ENCODE assay signal across 13 mouse cellular contexts in genomic region chr7:101772687-101773086, GRCm38 (mm10). TPM values are rescaled to one million over a fixed set of nuclear protein-coding genes. Genes with fewer than 3 reads are reported as not detected.
A peak's percentile ranks its signal among the peaks of the same experiment; 100 is the strongest.
DNase-seq lines count a peak whose midpoint lies in the region; ATAC-seq and TF ChIP-seq lines count a peak whose summit lies in the region.
"Had no signal": no experiment of that assay in that cellular context is flagged by ENCODE, and none has a peak within 500 bp of the region (broad histone marks: within the 10 kb centered on the region; RNA-seq: fewer than 3 reads in every experiment).

No protein-coding gene starts in this region.

- no peak overlapping the region for H3K9ac ChIP-seq in lung, embryonic 14.5 days
- no peak overlapping the region for H3K9ac ChIP-seq in hindbrain, embryonic 11.5 days (ENCODE audit: low read depth, low read length)
- H3K9ac ChIP-seq: embryonic facial prominence, embryonic 15.5 days; liver, embryonic 14.5 days had no signal

- no peak for TF ChIP-seq CTCF in lung, embryonic 14.5 days (IDR thresholded peaks at IDR 0.05; ENCODE audit: low read depth)

- H3K4me2 ChIP-seq in lung, embryonic 14.5 days: no peak overlapping the region
- no peak overlapping the region for H3K4me2 ChIP-seq in hindbrain, embryonic 11.5 days (replicated peaks; ENCODE audit: low read depth, low read length)
- H3K4me2 ChIP-seq: embryonic facial prominence, embryonic 15.5 days had no signal

- H3K27ac ChIP-seq in lung, embryonic 14.5 days (ENCODE audit: low read depth): no peak overlapping the region
- no peak overlapping the region for H3K27ac ChIP-seq in hindbrain, embryonic 11.5 days (ENCODE audit: low read depth, low read length)
- H3K27ac ChIP-seq: embryonic facial prominence, embryonic 15.5 days; liver, embryonic 14.5 days had no signal

- no peak for ATAC-seq in lung, embryonic 14.5 days (ENCODE audit: insufficient read depth)
- 0 out of 2 replicates have a peak, but pooled peaks have one; percentile 12 for ATAC-seq in hindbrain, embryonic 11.5 days (ENCODE audit: low FRiP score)
- ATAC-seq in cerebellum, adult (ENCODE audit: insufficient number of reproducible peaks, low FRiP score, low TSS enrichment): no peak

- H3K4me1 ChIP-seq in lung, embryonic 14.5 days (ENCODE audit: insufficient read depth): no peaks in the 10 kb centered on the region
- no peaks in the 10 kb centered on the region for H3K4me1 ChIP-seq in hindbrain, embryonic 11.5 days (replicated peaks; ENCODE audit: control insufficient read depth, insufficient read depth, low read length)

- peak; percentile 39 for DNase-seq in lung, embryonic 14.5 days
- DNase-seq in lung, postnatal 4 days: no peak
- DNase-seq in hindbrain, embryonic 11.5 days (ENCODE audit: low spot score): peak; percentile 28
- peak; percentile 31 to 42 for DNase-seq in layer of hippocampus, postnatal 10 days (ENCODE audit: low spot score in 2 of 2)
- DNase-seq in retina, postnatal 7 days (ENCODE audit: low read depth, low spot score): peak; percentile 93
- DNase-seq in thymus, postnatal 0 days (ENCODE audit: low spot score): no peak
- DNase-seq: heart, postnatal 14 days had no signal

- peaks cover 8% of the 10 kb centered on the region; the same call in 1 of the 2 replicates for H3K36me3 ChIP-seq in lung, embryonic 14.5 days (ENCODE audit: insufficient read depth)
- H3K36me3 ChIP-seq in hindbrain, embryonic 11.5 days (ENCODE audit: control insufficient read depth, insufficient read depth, low read length): no peaks in the 10 kb centered on the region
- H3K36me3 ChIP-seq: embryonic facial prominence, embryonic 15.5 days had no signal

- H3K9me3 ChIP-seq in lung, embryonic 14.5 days (ENCODE audit: low read depth, low read length): no peaks in the 10 kb centered on the region
- H3K9me3 ChIP-seq in hindbrain, embryonic 11.5 days (ENCODE audit: control insufficient read depth, low read length): no peaks in the 10 kb centered on the region
- H3K9me3 ChIP-seq: embryonic facial prominence, embryonic 15.5 days; G1E had no signal

- no peak overlapping the region for H3K4me3 ChIP-seq in lung, embryonic 14.5 days (ENCODE audit: low read depth, low read length)
- no peak overlapping the region for H3K4me3 ChIP-seq in hindbrain, embryonic 11.5 days (ENCODE audit: low read depth, low read length)
- H3K4me3 ChIP-seq: embryonic facial prominence, embryonic 15.5 days had no signal

- 40% methylated on average over 8 of the region's 8 CpGs for WGBS in lung, embryonic 14.5 days
- WGBS in hindbrain, embryonic 11.5 days: 65% methylated on average over 8 of the region's 8 CpGs

- H3K27me3 ChIP-seq in lung, embryonic 14.5 days (ENCODE audit: insufficient read depth, low read length): no peaks in the 10 kb centered on the region
- no peaks in the 10 kb centered on the region for H3K27me3 ChIP-seq in hindbrain, embryonic 11.5 days (ENCODE audit: control insufficient read depth, insufficient read depth, low read length)
- H3K27me3 ChIP-seq: embryonic facial prominence, embryonic 15.5 days had no signal

RNA-seq across cellular contexts. Expression of gene Phox2a, which starts 45.4 kb away (rescaled TPM):
- polyA plus RNA-seq in lung, embryonic 14.5 days (2014; fragmentation: Nextera tagmentation; extraction: Ambion mirVana): 0.34 and 0.67 TPM in 2 replicates
- polyA plus RNA-seq in hindbrain, embryonic 11.5 days (2014; fragmentation: Nextera tagmentation; extraction: Ambion mirVana): 5.2 and 6.3 TPM in 2 replicates
- total RNA-seq in layer of hippocampus, postnatal 10 days (2021): not detected
- not detected in 2 replicates for polyA plus RNA-seq in thymus, postnatal 0 days (2015; fragmentation: Nextera tagmentation; extraction: Ambion mirVana)
- total RNA-seq: gastrocnemius, adult 8-10 months; layer of hippocampus, postnatal 25 days had no signal
- polyA plus RNA-seq: G1E; liver, embryonic 14.5 days had no signal

Comparison
In these comparisons a context has a peak if more than half of its experiments do, and no peak if none do; other contexts are left out.
1. DNase-seq: peak in lung, embryonic 14.5 days (single experiment), hindbrain, embryonic 11.5 days (single experiment), layer of hippocampus, postnatal 10 days (2 of 2) and retina, postnatal 7 days (single experiment); none in lung, postnatal 4 days (0 of 2) and thymus, postnatal 0 days (single experiment).